Mouse (Mus musculus): ENCODE data around the gene Sspo.

DNA sequence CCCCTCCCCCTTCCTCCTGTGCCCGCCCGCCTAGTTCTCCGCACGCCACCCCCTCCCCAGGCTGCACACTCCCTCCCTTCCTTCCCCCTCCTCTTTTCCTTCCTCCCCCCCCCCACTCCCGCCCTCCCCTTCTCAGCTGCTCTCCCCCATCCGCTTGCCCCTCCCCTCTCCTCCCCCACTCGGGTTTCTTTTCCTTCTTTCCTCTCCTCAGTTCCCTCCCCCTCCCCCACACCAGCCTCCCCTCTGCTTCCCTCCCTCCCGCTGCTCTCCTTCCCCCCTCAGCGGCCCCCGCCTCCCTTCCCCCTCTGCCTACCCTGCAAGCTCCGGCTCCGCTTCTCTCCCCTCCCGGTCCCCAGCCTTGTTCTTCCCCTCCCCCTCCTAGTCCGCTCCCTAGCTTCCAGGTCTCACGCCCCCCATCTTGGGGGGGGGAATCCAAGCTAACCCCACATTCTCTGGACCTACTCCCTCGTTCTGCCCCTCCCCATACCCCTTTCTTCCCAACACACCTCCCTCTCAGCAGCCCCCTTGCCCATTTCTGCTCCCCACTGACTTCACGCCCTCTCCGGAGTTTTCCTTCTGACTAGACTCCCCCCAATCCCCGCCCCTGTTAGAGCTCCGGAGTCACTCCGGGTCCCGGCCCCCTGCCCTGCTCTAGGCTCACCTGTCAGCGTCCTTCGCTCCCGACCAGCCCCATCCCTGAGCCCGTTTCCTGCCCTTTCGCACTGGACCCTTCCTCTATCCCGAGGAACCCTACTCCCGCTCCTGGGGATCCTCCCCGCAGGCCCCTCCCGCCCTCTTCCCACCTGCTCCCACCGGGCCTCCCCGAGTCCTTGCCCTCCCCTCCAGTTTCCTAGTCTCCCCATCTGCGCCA, 3.5 kb upstream of the Sspo start:
- TF ChIP-seq GATA1 (IDR thresholded peaks at IDR 0.05; ENCODE audit: low read length) = no peak
- TF ChIP-seq TAL1 (IDR thresholded peaks at IDR 0.05; ENCODE audit: low read length) = no peak
